Mouse (Mus musculus): ENCODE results near the gene Ren1.

DNA sequence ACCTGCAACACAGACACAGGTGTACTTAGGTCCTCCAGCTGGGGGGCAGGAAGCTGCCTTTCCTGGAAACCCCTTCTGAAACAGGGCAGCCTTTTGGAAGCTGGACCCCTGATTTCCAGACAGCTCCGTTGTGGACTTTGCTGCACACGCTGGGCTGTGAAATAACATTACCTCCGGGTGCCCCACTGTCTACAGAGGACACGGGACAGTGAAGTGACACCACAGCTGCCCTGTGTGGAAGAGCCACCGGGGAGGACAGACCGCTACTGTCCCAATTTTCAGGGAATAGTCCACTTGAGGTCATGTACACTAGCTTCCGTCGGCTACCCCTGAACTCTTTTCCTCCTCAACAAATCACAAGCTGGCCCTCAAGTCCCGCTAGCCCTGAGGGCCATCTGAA is 58.0 kb downstream of the Ren1 start:
- TF ChIP-seq POLR2A (IDR thresholded peaks at IDR 0.05; ENCODE audit: insufficient read depth, low read depth, low read length) (no peak), CTCF (IDR thresholded peaks at IDR 0.05; ENCODE audit: insufficient read depth, low read depth, low read length) (no peak)
